Mouse (Mus musculus): ENCODE results near the gene Elovl7. TPM values are rescaled to one million over a fixed set of nuclear protein-coding genes. Genes with fewer than 3 reads are reported as not detected.

Gene Elovl7
- 1.7 and 2.4 TPM in 2 replicates for polyA plus RNA-seq (2016; fragmentation: Nextera tagmentation; extraction: Ambion mirVana)

GRCm38 (mm10) chr13:108214081-108214484 lies at the start of gene Elovl7:
TSS of gene Elovl7 (plus strand) at chr13:108214404.
- Histone ChIP-seq H3K4me2 (replicated peaks) (peak within 1 kb of the TSS; percentile 100), H3K36me3 (no peaks in the 10 kb centered on the region), H3K4me3 (peak within 1 kb of the TSS; percentile 77), H3K4me1 (peaks cover 7% of the 10 kb centered on the region), H3K9ac (peak within 1 kb of the TSS; percentile 52), H3K27me3 (peaks cover 49% of the 10 kb centered on the region), H3K27ac (no peak within 1 kb of the TSS), H3K9me3 (no peaks in the 10 kb centered on the region)
- WGBS, result 1% methylated on average over 40 of the region's 40 CpGs
- ATAC-seq (ENCODE audit: insufficient number of reproducible peaks, insufficient read depth, low FRiP score, low TSS enrichment), result peak; percentile 87

GRCm38 (mm10) chr13:108164621-108165020 lies 49.6 kb upstream of the Elovl7 start:
- no peak for ATAC-seq (ENCODE audit: insufficient number of reproducible peaks, insufficient read depth, low FRiP score, low TSS enrichment)
- peaks cover 7% of the 10 kb centered on the region; the same call in 1 of the 2 replicates for H3K36me3 ChIP-seq
- no peaks in the 10 kb centered on the region for H3K27me3 ChIP-seq
- H3K4me3 ChIP-seq, result no peak overlapping the region
- H3K27ac ChIP-seq, result no peak overlapping the region
- no peak overlapping the region for H3K4me2 ChIP-seq (replicated peaks)
- no peaks in the 10 kb centered on the region for H3K9me3 ChIP-seq
- no peak overlapping the region for H3K9ac ChIP-seq
- WGBS, result 93% methylated on average over 3 of the region's 3 CpGs
- peaks cover 2% of the 10 kb centered on the region for H3K4me1 ChIP-seq

- Histone ChIP-seq H3K4me3 (no peak overlapping the region), H3K4me2 (replicated peaks) (no peak overlapping the region), H3K9ac (no peak overlapping the region), H3K4me1 (no peaks in the 10 kb centered on the region), H3K27me3 (no peaks in the 10 kb centered on the region), H3K9me3 (no peaks in the 10 kb centered on the region), H3K27ac (no peak overlapping the region), H3K36me3 (peaks cover 30% of the 10 kb centered on the region)
- no peak for ATAC-seq (ENCODE audit: insufficient number of reproducible peaks, insufficient read depth, low FRiP score, low TSS enrichment)
- WGBS, result 100% methylated on average over 1 of the region's 1 CpGs
Observed at GRCm38 (mm10) chr13:108170002-108170401, 44.2 kb upstream of the Elovl7 start.

GRCm38 (mm10) chr13:108170511-108170910 lies 43.7 kb upstream of the Elovl7 start:
- no peaks in the 10 kb centered on the region for H3K4me1 ChIP-seq
- peaks cover 30% of the 10 kb centered on the region for H3K36me3 ChIP-seq
- no peaks in the 10 kb centered on the region for H3K9me3 ChIP-seq
- H3K9ac ChIP-seq, result no peak overlapping the region
- 90% methylated on average over 8 of the region's 8 CpGs for WGBS
- no peak overlapping the region for H3K27ac ChIP-seq
- no peak overlapping the region for H3K4me2 ChIP-seq (replicated peaks)
- H3K4me3 ChIP-seq, result no peak overlapping the region
- ATAC-seq (ENCODE audit: insufficient number of reproducible peaks, insufficient read depth, low FRiP score, low TSS enrichment), result no peak
- no peaks in the 10 kb centered on the region for H3K27me3 ChIP-seq

GRCm38 (mm10) chr13:108179618-108180017 lies 34.6 kb upstream of the Elovl7 start:
- H3K9ac ChIP-seq, result no peak overlapping the region
- no peak overlapping the region for H3K27ac ChIP-seq
- WGBS, result 88% methylated on average over 8 of the region's 8 CpGs
- no peak overlapping the region for H3K4me2 ChIP-seq (replicated peaks)
- H3K4me1 ChIP-seq, result no peaks in the 10 kb centered on the region
- H3K4me3 ChIP-seq, result no peak overlapping the region
- no peaks in the 10 kb centered on the region for H3K9me3 ChIP-seq
- no peaks in the 10 kb centered on the region for H3K27me3 ChIP-seq
- no peak for ATAC-seq (ENCODE audit: insufficient number of reproducible peaks, insufficient read depth, low FRiP score, low TSS enrichment)
- H3K36me3 ChIP-seq, result peaks cover 40% of the 10 kb centered on the region

GRCm38 (mm10) chr13:108180821-108181220 lies 33.4 kb upstream of the Elovl7 start:
- H3K4me1 ChIP-seq, result no peaks in the 10 kb centered on the region
- 87% methylated on average over 5 of the region's 5 CpGs for WGBS
- no peaks in the 10 kb centered on the region for H3K9me3 ChIP-seq
- no peak overlapping the region for H3K9ac ChIP-seq
- peaks cover 47% of the 10 kb centered on the region for H3K36me3 ChIP-seq
- ATAC-seq (ENCODE audit: insufficient number of reproducible peaks, insufficient read depth, low FRiP score, low TSS enrichment), result no peak
- H3K4me2 ChIP-seq (replicated peaks), result no peak overlapping the region
- no peak overlapping the region for H3K4me3 ChIP-seq
- no peak overlapping the region for H3K27ac ChIP-seq
- H3K27me3 ChIP-seq, result no peaks in the 10 kb centered on the region

GRCm38 (mm10) chr13:108184743-108185255 lies 29.4 kb upstream of the Elovl7 start:
- Histone ChIP-seq H3K27ac (no peak overlapping the region), H3K4me3 (no peak overlapping the region), H3K9me3 (no peaks in the 10 kb centered on the region), H3K36me3 (peaks cover 31% of the 10 kb centered on the region), H3K4me1 (no peaks in the 10 kb centered on the region), H3K4me2 (replicated peaks) (no peak overlapping the region), H3K9ac (no peak overlapping the region), H3K27me3 (no peaks in the 10 kb centered on the region)
- no peak for ATAC-seq (ENCODE audit: insufficient number of reproducible peaks, insufficient read depth, low FRiP score, low TSS enrichment)

- no peaks in the 10 kb centered on the region for H3K9me3 ChIP-seq
- H3K4me3 ChIP-seq, result no peak overlapping the region
- H3K9ac ChIP-seq, result no peak overlapping the region
- 94% methylated on average over 3 of the region's 3 CpGs for WGBS
- no peak overlapping the region for H3K4me2 ChIP-seq (replicated peaks)
- no peak for ATAC-seq (ENCODE audit: insufficient number of reproducible peaks, insufficient read depth, low FRiP score, low TSS enrichment)
- H3K27me3 ChIP-seq, result no peaks in the 10 kb centered on the region
- no peaks in the 10 kb centered on the region for H3K4me1 ChIP-seq
- H3K27ac ChIP-seq, result no peak overlapping the region
- H3K36me3 ChIP-seq, result peaks cover 31% of the 10 kb centered on the region
Observed at GRCm38 (mm10) chr13:108185530-108185929, 28.7 kb upstream of the Elovl7 start.

- H3K9ac ChIP-seq, result no peak overlapping the region
- ATAC-seq (ENCODE audit: insufficient number of reproducible peaks, insufficient read depth, low FRiP score, low TSS enrichment), result no peak
- no peak overlapping the region for H3K4me3 ChIP-seq
- 88% methylated on average over 4 of the region's 4 CpGs for WGBS
- no peaks in the 10 kb centered on the region for H3K27me3 ChIP-seq
- H3K36me3 ChIP-seq, result peaks cover 25% of the 10 kb centered on the region
- H3K4me1 ChIP-seq, result no peaks in the 10 kb centered on the region
- no peak overlapping the region for H3K27ac ChIP-seq
- no peaks in the 10 kb centered on the region for H3K9me3 ChIP-seq
- H3K4me2 ChIP-seq (replicated peaks), result no peak overlapping the region
Observed at GRCm38 (mm10) chr13:108187994-108188393, 26.2 kb upstream of the Elovl7 start.

GRCm38 (mm10) chr13:108191074-108191720 lies 23.0 kb upstream of the Elovl7 start:
- H3K27me3 ChIP-seq, result no peaks in the 10 kb centered on the region
- WGBS, result 55% methylated on average over 11 of the region's 11 CpGs
- no peak overlapping the region for H3K27ac ChIP-seq
- no peaks in the 10 kb centered on the region for H3K9me3 ChIP-seq
- H3K4me2 ChIP-seq (replicated peaks), result no peak overlapping the region
- ATAC-seq (ENCODE audit: insufficient number of reproducible peaks, insufficient read depth, low FRiP score, low TSS enrichment), result no peak
- H3K4me3 ChIP-seq, result no peak overlapping the region
- no peaks in the 10 kb centered on the region for H3K4me1 ChIP-seq
- H3K36me3 ChIP-seq, result peaks cover 19% of the 10 kb centered on the region; the same call in 1 of the 2 replicates
- H3K9ac ChIP-seq, result no peak overlapping the region

- Histone ChIP-seq H3K9ac (no peak overlapping the region), H3K36me3 (peaks cover 14% of the 10 kb centered on the region; the same call in 1 of the 2 replicates), H3K4me1 (no peaks in the 10 kb centered on the region), H3K27me3 (no peaks in the 10 kb centered on the region), H3K4me3 (no peak overlapping the region), H3K4me2 (replicated peaks) (no peak overlapping the region), H3K9me3 (no peaks in the 10 kb centered on the region), H3K27ac (no peak overlapping the region)
- 88% methylated on average over 6 of the region's 6 CpGs for WGBS
- ATAC-seq (ENCODE audit: insufficient number of reproducible peaks, insufficient read depth, low FRiP score, low TSS enrichment), result no peak
Observed at GRCm38 (mm10) chr13:108195474-108195873, 18.7 kb upstream of the Elovl7 start.

GRCm38 (mm10) chr13:108204857-108205256 lies 9.3 kb upstream of the Elovl7 start:
- H3K9me3 ChIP-seq, result no peaks in the 10 kb centered on the region
- H3K27me3 ChIP-seq, result no peaks in the 10 kb centered on the region
- WGBS, result 92% methylated on average over 3 of the region's 3 CpGs
- H3K36me3 ChIP-seq, result no peaks in the 10 kb centered on the region
- ATAC-seq (ENCODE audit: insufficient number of reproducible peaks, insufficient read depth, low FRiP score, low TSS enrichment), result no peak
- no peaks in the 10 kb centered on the region for H3K4me1 ChIP-seq
- no peak overlapping the region for H3K9ac ChIP-seq
- no peak overlapping the region for H3K27ac ChIP-seq
- H3K4me3 ChIP-seq, result no peak overlapping the region
- no peak overlapping the region for H3K4me2 ChIP-seq (replicated peaks)

Data from embryonic facial prominence, embryonic 12.5 days (tissue).